Mouse (Mus musculus) mouse trophoblast stem cell (cell line): ENCODE results near the gene Rps15.

Experiments used
- in situ Hi-C, 2 experiments: fragments of 300-500 bp; cut with MseI, MboI; formaldehyde crosslinking; loops; 2 replicates in 1 of 2; 3 replicates in 1 of 2; pipeline ENCODE4 v1.15.1; 2025

Gene Rps15

DNA sequence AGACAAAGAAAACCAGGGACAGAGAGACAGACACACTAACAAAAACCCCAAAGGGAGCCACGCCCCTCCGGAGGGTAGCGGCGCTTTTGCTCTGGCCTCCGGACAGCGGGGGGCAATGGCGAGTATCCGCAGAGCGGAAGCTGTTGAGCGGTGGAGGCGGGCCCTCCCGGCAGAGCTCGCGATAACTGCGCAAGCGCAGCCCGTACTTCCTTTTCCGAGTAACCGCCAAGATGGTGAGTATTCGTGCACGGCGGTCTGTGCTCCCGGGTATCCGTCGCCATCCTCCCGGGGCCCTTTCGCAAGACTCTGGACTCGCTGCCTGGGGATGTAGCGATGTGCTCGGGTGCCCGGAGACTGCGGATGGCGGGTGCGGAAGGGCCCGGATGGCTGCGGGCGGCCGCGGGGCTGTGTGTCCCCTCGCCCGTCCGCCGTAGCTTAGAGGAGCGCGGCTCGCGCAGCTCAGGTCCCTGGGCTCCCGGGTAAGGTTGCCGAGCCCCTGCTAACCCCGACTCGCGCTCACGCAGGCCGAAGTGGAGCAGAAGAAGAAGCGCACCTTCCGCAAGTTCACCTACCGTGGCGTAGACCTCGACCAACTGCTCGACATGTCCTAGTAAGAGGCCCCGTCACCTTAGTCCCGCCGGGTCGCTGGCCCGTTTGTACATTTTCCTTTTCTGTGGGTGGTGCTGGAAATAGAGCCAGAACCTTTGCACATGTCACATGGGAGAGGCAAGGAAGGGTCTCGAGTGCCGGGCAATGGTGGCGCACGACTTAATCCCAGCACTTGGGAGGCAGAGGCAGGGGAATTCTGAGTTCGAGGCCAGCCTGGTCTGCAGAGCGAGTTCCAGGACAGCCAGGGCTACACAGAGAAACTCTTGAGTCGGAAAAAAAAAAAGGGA lies at the start of gene Rps15:
Gene Rps15 (plus strand): TSS at position 203 of the 896 bp plus-strand sequence.
- in situ Hi-C loops = no loop called here

DNA sequence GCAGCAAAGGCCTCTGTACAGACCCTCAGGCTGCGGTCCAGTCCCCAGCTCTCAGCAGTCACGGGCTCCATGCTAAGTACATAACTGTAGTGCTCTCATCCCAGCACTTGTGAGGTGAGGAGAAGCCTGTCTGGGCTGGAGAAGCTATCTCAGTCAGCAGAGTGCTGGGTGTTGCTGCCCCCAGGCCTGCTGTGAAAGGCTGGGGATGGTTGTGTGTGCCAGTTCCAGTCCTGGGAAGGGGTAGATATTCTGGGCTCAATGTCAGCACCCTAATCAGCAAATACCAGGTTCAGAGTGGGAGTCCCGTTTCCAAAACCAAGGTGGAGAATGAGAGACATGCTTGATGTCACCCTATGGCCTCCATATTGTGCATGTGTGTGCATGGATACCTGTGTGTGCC lies 49.6 kb upstream of the Rps15 start:
- in situ Hi-C loops = loop anchor here in 1 of 2 experiments (5.0 kb wide), 1 partner anchor 40 kb away; no protein-coding TSS in a partner anchor

DNA sequence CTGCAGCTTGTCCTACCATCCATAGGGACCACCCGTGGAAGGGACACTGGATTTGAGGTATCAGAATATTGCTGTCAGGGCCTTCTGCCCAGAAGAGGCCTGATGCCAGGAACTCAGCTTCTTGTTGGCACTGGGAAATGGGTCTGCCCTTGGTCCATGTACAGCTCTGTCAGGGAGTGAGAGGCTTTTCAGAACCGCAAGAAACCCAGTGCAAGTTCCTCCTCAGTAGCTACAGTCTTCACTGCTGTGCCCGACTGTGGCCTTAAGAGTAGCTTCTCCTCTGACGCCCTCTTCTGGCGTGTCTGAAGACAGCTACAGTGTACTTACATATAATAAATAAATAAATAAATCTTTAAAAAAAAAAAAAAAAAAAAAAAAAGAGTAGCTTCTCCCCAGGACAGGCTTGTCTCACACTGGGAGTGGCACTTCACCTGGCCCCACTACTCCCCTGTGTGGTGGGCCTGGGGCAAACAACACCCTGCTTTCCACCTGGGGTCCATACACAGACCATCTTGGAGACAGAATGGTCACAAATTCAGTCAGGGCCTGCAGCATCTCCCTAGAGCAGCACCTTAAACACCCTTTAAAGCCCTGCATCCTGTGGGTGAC lies 47.4 kb upstream of the Rps15 start:
- in situ Hi-C loops = loop anchor here (5.0 kb wide), 3 partner anchors 43 to 68 kb away; partner anchors contain the start of gene Efna2 (in 1 of the 2)

DNA sequence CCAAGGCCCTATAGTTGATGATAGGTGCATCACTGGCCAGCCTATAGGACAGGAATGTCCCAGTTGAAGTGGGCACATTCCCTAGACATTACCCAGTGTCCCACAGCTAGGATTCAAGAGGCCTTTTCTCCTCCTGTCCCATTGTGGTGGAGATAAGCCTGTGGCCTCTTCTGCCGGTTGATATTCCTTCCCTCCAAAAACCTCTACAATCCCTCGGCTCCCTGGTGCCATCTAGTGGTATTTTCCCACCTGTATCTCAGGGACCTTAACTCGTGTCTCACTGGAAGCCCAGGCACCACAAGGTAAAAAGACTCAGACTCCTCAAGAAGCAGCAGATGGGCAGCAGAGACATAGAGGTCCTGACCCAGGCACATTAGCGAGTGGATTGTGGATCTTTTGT lies 46.7 kb upstream of the Rps15 start:
- in situ Hi-C loops = loop anchor here (5.0 kb wide), 2 partner anchors 53 to 68 kb away; partner anchors contain the start of gene Efna2 (in 1 of the 2)

DNA sequence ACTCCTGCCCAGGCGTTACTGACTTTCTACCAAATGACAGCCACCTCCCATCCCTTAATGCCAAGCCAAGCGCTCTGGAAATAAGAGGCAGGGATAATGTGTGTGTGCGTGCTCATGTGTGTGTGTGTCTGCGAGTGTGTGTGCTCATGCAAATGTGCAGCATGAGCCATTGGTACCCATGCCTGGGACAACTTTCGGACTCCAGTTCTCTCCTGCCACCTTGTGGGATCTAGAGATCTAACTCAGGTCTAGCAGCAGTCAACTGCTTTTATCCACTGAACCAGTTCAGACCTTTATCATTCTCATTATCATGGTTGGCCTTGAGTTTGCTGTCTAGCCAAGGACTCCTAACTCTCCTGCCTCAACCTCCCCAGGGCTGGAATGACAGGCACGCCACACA lies 44.4 kb upstream of the Rps15 start:
- in situ Hi-C loops = loop anchor here (5.0 kb wide), 2 partner anchors 56 to 71 kb away; partner anchors contain the start of gene Efna2 (in 1 of the 2)

DNA sequence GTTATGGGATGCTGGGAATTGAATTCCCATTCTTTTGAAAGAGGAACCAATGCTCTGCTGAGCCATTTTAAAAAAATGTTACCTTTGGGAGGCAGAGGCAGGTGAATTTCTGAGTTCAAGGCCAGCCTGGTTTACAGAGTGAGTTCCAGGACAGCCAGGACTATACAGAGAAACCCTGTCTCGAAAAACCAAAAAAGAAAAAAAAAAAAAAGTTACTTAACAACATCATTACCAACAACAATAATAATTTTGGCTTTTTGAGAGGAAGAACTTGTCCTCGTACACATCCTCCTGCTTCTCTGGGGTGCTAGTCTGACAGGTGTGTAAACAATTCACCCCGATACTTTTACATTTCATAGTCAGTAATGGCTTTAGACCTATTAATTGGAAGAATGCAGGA lies 43.8 kb upstream of the Rps15 start:
- in situ Hi-C loops = loop anchor here (5.0 kb wide), 2 partner anchors 56 to 71 kb away; partner anchors contain the start of gene Efna2 (in 1 of the 2)

DNA sequence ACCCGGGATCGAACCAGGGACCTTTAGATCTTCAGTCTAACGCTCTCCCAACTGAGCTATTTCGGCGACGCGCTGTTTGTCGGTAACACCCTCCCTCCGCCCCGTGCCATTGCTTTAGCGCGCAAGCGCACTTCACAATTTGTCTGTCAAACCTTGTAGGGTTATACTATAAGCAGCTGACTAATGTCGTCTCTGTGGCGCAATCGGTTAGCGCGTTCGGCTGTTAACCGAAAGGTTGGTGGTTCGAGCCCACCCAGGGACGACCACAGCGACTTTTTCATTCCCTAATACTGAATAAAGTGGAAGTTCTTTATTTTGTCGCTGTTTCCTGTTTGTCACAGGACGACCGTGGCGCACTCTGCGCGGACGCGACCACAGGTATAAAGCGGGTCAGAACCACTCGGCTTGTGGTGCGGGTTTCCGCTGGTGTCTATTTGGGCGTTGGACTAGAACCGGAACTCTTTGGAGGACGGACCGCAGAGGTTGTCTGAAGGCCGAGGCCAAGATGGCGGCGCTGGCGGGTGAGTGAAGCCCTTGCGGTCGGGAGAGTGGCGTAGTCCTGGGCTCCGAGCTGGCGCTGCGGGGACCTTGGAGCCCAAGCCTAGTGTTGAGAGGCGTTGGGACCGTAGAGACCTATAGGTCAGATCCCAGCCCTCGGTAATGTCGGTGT lies 43.1 kb upstream of the Rps15 start, which contains the start of gene Ndufs7:
Gene Ndufs7 (plus strand): TSS at position 151 of the 670 bp plus-strand sequence.
- in situ Hi-C loops = loop anchor here (5.0 kb wide), 2 partner anchors 57 to 72 kb away; partner anchors contain the start of gene Efna2 (in 1 of the 2)

DNA sequence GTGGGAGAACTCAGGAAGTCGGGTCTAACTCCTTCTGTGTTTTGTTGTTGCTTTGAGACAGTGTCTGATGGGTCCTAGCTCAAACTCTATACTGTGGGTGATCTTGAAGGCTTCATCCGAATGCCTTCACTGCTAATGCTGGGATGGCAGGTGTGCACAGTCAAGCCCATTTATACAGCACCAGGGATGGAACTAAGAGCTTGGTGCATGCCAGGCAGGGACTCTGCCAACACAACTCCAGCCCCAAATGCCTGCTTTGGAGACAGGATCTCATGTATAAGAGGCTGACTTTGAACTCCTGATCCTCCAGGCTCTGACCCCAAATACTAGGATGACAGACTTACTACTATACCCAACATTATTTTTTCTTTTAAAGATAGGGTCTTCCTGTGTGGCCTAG lies 42.2 kb upstream of the Rps15 start:
- in situ Hi-C loops = no loop called here

DNA sequence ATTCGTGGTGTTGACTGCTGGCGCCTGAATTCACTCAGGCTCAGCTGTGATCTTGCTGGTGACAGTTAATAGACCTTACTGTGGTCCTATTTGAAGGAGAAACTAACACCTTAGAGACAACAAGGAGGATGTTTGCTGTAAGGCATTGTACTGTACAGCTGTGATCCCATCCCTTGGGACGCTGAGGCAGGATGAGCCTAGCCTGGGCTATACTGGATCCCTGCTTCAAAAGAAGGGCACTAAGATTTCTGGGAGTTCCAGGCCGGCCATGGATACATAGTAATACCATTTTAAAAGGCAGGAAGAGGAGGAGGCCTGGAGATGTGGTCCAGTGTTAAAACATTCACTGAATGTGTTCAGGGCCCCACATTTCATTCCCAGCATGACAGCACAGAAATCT lies 41.7 kb upstream of the Rps15 start:
- in situ Hi-C loops = no loop called here

DNA sequence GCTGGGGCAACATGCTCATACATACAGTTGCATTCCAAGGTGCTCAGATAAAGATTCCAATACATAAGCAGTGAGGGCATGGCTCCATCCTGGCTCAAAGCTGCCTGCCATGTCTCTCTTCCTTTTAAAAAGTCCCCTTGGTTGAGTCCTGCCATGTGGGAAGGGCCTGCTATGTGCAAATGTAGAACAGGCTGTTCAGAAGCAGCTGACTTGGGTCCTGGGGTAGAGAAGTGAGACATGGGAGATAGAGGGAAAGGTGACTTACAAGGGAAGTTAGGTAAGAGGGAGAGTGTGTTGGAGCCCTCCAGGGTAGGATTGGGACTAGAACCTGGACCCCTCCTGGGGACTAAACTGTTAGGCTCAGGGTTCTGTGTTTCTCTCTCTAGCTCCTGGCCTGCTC lies 40.2 kb upstream of the Rps15 start:
- in situ Hi-C loops = no loop called here

DNA sequence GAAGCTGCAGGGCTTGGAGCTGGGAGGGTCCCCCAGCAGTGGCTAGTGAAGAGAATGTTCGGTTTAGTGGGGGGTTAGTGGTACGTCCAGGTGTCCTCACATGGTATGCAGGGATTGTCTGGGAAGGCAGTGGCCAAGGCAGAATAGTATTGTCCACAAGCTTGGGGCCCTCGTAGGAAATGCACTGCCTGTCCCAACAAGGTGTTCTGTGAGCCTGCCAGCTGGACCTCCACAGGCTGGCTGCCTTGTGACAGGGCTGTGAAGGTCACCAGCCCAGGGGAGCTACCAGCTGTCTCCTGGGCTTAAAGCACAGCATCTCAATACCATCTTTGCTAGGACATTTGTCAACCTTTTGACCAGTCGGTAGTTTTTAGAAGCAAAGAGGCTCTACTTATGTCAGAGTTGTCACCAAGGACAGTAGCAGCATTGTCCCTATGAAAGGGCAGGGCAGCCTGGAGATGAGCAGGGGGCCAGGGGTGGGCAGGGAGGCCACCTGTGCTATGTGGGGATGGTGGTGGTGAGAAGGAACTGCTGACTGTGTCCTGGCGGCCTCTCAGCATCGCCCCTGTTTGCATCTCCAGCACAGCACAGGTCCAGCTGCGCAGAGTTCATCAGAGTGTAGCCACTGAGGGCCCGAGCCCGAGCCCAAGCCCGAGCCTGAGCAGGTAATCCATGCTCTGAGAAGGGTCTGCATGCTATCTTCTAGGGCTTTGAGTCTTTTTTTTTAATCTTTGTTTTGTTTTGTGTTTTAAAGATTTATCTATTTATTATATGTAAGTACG lies 39.6 kb upstream of the Rps15 start:
- in situ Hi-C loops = no loop called here

DNA sequence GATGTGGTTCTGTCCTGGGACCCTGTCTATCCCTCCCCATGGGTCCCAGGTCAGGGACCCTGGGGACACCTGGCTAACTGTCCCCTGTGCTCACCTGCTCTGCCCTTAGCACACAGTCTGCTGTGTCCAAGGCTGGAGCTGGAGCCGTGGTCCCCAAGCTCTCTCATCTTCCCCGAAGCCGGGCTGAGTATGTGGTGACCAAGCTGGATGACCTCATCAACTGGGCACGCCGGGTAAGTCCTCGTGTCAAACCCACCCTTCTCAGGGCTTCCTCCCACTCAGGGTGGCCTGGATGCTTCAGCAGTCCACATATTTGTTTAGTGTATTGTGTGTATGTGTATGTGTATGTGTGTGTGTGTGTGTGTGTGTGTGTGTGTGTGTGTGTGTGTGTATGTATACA lies 38.7 kb upstream of the Rps15 start:
- in situ Hi-C loops = no loop called here

DNA sequence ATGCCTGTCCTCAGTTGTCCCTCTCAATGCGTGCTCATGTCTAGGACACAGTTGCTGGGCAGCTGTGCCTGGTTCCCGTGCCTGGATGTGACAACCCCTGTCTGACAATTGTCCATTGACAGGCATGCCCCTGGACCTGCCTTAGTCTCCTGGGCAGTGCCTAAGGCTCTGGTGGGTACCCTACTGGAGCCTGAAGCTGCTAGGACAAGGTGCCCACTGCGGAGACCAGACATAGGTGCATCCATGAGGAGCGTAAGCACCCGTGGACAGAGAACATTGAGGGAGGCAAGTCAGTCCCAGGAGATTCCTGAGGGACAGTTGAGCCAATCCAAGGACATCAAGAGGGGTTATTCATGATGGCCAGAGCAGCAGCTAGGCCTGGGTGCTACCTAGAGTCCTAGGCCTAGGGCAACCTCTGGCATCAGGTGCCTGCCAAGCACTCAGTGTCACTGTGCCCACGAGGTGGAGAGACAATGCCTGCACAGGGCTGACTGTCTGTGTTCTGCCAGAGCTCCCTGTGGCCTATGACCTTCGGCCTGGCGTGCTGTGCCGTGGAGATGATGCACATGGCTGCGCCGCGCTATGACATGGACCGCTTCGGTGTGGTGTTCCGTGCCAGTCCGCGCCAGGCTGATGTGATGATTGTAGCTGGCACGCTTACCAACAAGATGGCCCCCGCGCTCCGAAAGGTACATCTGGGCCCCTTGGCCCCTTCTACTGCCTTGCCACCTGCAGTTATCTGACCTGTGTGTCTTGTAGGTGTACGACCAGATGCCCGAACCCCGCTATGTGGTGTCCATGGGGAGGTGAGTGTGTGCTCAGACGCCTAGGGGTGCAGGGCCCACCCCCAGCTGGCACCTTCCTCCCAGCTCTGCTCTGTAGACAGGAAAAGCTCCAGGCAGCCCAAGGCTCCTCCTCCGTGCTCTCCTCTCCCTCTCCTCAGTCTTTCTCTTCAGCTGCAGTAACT lies 37.6 kb upstream of the Rps15 start:
- in situ Hi-C loops = no loop called here

DNA sequence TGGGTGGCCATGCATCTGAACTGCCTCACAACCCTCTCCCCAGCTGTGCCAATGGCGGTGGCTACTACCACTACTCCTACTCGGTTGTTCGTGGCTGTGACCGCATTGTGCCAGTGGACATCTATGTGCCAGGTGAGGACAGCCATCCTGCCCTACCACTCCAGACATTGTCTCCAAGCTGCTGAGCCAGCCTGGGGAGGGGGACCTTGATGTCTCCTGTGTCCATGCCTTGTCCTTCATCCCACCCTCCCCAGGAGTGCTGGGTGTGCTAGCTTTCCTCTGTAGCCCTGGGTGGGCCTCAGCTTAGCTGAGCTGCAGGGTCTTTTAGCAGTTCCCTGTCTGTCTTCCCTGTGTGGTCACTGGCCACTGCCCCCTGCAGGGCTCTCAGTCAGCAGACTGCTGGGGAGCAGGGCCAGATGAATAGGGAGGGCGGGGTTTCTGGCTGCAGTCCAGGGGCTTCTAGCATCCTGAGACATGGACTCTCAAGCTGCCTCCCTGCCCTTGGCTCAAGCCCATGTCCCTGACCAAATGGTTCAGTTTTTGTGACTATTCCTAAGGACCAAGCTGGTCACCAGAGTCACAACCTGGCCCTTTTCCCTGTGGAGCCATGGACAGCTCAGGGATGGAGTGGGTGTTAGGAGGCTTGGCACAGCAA lies 36.2 kb upstream of the Rps15 start:
- in situ Hi-C loops = no loop called here

DNA sequence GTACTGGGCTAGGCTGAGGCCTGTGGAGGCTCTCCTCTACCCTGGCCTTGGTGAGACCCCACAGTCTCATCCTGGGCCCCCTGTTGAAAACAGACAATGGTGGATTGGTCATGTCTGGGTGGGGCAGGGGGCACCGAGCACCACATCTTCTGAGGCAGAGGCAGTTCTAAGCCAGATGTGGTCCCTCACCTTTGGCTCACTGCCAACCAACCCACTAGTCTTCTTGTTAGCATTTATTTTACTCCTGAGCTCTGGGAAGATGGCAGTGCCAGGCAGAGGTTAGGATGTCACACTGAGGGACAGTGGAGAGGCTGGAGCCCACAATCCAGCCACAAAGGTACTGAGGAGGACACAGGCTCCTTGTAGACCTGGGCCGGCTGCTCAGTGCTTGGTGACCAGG lies 34.3 kb upstream of the Rps15 start:
- in situ Hi-C loops = no loop called here

DNA sequence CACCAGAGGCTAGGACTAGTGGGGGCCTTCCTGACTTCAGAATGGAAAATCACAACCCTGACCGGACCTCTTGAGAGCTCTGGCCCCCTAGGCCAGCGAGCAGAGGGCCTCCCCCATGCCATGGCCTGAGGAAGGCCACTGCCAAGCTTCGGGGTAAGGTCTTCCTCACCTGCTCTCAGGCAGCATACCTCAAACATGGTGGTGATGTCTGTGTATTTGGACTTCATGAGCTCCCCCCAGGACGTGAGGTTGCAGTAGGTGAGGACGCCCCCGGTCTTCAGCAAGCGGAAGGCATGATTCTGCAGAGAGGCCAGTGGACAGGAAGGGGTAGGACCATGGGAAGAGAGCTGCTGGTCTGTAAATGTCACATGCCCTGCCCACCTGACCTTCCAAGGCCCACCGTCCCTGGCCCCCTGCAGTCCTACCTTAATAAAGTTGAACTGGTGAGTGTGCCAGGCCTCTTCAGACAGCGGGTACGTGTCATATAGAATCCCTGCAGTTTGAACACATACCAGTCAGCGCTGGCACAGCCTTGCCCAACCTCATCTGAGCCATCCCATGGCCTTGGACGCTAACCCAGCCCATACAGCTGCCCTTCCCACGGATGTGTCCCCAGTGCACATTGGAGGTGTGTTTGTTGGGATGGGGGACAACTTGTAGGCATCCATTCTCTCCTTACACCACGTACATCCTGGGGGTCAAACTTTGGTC lies 33.3 kb upstream of the Rps15 start:
- in situ Hi-C loops = no loop called here

DNA sequence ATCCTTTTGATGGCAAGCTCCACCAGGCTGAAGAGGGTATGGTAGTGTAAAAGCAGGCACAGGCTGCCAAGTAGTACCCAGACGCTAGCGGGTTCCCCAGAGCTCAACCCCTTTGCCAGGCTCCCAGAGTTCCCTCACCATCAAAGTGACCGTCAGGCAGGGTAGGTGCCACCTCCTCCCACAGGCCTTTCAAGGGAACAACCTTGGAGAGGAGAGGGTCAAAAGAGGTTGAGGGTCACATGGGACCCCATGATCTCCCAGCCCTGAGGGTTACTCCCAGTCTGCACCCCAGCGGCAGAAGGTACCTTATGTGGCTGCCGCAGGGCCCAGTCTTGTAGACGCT lies 32.8 kb upstream of the Rps15 start:
- in situ Hi-C loops = no loop called here

DNA sequence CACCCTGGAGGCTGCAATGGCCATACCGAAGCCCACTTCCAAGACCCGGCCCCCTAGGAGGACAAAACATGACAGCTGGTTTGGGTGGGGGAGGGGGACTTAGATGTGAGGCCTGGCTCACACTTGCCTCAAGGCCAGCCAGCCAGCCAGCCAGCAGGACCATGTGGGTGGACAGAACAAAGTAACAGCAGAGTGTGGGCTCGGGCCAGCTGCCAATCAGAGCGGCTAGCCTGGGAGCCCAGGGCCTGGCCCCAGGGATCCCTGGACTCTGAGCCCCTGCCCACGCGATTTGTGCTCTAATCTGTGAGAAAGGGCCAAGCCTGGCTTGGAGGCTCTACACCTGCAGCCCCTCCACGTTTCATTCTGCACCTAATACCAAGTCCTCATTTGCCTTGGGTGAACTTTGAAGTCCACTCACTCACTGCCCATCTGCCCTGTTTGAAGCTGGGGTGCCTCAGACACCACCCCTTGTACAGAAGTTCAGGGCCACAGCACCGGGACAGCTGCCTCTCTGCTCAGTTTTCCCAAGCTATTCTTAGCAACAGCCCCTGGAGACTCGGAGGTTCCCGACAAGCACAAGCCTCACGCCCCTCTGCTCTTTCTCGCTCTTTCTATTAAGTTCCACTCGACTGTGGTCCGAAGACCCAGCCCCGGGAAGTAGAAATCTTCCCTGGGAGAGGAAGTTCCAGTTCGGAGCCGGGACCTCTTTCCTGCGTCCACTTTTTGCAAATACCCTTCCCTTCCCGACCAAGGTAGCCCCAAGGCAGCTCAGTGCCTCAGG lies 32.2 kb upstream of the Rps15 start:
- in situ Hi-C loops = no loop called here
